Mouse (Mus musculus) cerebellum, adult 11 months (tissue): ENCODE measurements around the gene Cfl1.
A peak's percentile ranks its signal among the peaks of the same experiment; 100 is the strongest.

ENCODE experiments used
- DNase-seq: peaks from one replicate; pipeline ENCODE4 v3.0.0; 2022

The Cfl1 gene

DNA sequence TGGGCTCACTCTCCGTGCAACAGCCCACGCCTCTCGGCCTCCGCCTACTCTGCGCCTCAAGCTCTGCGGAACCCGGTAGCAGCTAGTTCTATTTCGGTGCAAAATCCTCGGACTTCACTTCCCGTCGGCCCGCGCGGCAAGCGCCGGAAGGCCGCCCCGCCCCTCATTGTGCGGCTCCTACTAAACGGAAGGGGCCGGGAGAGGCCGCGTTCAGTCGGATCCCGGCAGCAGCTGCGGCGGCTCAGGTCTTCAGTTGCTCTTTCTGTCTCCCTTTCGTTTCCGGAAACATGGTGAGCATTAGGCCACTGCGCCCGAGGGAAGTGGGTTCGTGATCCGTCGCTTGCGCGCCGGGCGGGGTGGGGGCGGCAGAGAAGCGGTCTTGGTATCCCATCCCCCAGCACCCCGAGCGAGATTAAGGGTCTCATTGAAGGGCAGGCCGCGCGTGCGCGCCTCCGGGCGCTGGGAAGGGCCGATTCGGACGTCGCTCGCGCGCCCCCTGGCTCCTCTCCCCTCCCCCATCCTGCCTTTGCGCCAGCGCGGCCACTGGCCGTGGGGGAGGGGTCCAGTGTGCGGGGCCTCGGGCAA lies at the start of gene Cfl1:
Cfl1 (plus strand) TSS at position 143 of the 585 bp plus-strand sequence.
- peak; percentile 90 for DNase-seq

DNA sequence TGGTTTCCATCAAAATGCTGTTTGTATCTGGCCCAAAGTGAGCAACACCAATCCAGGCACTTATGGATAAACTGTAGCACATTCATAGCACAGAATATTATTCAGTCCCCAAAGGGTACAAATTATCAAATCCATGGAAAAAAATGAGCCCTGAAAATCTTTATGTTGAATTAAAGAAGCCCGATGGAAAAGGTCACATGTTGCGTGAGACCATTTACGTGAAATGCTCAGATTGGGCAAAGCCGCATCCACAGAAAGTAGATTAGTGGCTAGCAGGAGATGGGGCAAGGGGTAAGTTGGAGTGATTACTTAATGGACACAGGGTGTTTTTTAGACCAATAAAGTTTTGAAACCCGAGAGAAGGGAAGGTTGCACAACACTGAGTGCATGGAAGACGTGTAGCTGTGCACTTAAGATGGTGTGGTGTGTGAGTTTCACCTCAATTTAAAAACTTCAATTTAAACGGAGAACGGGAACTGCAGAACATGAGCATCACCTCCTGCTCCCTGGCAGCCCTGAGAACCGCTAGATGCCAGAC lies 45.8 kb upstream of the Cfl1 start:
- no peak for DNase-seq

DNA sequence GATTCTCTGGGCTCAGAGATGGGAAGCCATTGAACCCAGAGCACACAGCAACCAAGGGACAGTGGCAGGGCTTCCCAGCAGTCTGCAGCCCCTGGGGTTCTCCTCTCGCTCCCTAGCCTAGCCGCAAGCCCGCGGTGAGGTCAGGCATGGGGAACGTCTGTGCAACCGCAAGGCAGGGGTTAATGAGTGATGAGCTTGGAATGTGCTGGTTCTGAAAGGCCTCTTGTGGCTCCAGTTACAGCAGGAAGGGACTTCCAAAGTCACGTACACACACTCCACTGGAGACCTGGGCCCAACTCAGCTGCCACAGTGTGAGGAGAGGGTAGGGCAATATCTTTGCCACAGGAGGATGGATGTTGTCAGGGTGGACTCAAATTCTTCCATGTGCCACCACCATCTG lies 45.3 kb upstream of the Cfl1 start:
- DNase-seq = no peak

DNA sequence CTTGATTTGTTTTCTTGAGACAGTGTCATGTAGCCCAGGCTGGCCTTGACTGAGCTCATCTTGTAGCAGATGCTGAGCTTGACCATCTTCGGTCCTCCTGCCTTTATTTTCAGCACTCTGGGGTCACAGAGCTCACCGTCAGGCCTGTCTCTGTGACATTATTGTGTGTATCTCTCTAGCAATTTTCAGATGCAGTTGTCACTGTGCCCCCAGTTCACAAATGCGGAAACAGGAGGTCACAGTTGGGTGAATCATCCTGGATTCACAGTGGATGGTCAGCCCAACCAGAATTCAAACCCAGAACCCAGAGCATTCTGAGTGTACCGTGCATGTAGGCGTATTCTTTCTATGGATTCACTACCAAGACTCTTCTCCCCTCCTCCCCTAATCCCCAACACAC lies 44.5 kb upstream of the Cfl1 start:
- no peak for DNase-seq

DNA sequence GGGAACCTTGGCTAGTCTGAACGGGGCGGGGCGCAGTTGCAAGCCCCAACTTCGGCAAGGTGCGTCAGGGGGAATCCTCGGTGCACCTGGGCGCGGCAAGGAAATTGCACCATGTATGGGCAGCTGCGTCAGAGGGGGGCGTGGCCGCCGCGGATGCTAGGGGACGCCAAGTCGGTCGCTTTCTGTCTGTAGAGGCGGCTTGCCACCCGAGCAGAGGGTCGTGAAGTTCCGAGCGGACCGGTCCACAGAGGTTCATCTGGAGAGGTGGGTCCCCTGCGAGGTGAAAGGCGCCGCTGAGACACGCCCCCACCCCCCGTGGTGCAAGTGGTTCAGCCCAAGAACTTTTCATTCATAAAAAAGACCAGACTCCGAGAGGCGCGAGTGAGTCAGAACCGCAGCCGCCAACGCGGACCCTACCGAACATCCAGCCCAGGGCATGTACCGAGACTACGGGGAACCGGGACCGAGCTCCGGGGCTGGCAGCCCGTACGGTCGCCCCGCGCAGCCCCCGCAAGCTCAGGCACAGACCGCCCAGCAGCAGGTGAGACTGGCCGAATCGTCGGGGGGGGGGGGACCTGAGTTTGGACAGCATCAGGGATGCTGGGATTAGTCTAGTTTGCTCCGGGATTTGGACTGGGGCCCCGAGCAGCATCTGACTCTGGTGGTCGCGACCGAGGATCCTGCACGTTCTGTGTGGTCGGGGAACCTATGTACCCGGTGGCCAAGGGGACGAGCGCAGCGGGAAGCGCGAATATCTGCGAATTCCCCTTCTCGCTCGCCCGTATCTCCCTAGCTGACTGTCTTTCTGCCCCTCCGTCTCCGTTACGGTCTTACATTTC lies 42.5 kb upstream of the Cfl1 start, which contains the start of gene Fosl1:
Fosl1 (plus strand) TSS at position 33 of the 839 bp plus-strand sequence.
- peak; percentile 57 for DNase-seq

DNA sequence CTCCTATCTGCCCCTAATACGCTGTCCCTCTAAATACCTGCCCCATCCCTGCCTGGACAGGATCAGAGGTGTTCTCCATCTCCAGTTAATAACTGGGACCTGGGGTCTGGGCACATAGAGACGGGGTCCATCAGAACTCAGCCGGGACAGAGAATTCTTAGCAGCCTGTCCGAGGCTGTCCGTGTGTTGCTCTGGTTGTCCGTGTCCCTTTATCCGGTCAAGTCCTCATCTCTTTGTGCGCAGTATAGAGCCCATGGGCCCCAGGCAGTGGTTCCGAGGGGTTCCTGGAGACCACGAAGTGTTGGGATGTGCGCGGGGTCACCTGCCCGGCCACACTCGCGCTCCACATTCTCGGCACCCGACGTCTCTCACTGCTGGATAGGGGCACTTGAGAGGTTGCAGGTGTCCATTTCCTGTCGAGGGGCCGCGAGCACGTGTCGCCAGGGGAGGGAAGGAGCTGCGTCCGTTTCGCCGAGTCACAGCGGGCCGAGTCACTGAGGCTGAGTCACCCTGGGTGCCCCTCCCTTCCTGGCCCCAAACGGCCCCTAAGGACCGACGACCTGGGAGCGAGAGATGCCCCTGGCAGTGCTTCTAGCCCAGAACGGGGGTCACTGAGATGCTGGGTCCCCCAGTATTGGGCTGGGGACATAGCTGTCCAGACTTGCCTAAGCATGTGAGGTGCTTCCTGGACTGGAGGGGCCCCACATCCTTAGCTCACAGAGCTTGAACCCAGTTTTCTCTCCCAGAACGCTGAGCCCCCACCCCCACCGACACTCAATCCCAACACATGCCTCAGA lies 41.7 kb upstream of the Cfl1 start:
- no peak for DNase-seq

DNA sequence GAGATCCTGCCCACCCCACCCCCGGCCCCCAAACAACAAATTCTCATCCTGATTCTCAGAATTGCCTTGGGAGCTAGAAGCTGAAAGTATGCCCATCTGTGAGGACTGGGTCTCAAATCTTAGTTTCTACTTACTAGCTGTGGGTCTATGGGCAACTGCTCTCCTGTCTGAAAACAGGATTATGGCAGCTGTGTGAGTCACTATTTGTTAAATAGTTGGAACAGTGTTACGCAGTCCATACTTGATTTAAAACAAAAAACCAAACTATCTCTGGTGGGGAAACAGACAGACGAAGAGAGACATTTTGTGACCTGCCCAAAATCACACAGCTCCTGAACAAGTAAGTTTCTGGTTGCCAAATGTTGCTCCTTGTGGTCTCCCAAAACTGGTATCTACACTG lies 40.6 kb upstream of the Cfl1 start:
- no peak for DNase-seq

DNA sequence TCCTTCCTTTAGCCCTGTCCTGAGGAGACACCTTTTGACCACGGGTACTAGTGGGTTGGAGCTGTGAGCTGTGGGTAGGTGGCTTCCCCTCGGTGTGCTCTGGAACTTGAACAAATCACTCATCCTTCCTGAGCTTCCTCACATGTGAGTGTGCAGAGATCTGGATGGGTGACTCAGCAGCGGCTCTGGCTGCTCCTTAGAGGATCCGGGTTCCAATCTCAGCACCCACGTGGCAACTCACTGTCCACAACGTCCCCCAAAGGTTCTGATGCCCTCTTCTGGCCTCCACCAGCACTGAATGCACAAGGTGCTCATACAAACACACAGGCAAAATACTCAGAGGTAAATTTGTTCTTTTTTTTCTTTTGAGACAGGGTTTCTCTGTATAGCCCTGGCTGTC lies 38.5 kb upstream of the Cfl1 start:
- DNase-seq = no peak

DNA sequence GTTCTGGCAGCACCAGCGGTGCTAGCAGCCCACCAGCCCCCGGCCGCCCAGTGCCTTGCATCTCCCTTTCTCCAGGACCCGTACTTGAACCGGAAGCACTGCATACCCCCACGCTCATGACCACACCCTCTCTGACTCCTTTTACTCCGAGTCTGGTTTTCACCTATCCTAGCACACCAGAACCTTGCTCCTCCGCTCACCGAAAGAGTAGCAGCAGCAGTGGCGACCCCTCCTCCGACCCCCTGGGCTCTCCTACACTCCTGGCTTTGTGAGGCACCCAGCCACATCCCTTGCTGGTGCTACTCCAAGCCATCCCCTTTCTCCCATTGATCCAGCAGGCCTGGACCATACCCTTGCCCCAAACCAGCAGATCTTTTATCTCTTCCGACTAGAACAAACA lies 35.2 kb upstream of the Cfl1 start:
- no peak for DNase-seq

DNA sequence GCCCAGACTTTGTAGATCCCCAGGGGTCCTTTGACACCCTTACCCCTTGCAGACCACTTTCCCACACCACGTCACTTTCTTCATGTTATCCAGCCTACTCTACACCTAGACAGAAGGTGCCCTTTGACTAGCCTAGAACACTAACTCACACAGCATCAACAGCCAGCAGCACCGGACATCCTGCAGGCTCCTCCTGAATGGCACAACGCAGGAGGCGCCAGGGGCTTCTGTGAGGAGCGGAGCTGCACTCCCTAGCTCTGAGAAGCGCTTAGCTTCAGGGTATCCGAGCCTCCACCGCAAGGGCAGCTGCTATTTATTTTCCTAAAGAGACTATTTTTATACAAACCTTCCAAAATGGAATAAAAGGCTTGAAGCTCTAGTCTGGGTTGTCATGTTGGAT lies 34.7 kb upstream of the Cfl1 start:
- no peak for DNase-seq

DNA sequence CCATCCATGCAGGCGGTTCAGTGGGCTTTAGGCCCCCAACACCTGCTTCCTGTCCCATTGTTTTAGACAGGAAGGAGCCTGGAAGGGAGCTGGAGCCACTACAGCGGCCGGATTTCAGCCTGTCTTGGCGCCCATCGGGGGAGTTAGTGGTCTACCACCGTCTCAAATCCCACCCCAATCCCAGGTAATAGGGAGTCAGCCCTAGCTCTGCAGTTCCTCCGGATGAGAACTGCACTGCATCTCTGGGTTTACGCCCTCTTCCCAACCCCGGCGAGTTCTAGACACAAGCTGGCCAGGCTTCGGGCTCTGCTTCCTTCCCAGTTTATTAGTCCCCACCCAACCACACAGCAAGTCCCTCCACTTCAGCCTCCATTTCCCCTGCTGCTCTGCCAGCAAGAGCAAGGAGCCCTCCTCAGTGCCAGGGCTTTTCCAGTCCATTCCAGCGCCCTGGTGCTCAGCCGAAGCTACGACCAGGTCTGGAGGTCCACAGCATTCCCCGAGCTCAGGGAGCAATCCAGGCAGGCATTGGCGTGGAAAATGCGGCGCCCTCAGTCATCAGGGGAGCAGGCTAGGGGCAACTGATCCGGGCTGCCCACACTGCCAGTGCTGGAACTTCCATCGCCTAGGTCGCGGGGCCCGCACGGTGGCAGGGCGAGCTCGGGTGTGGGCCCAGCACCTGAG lies 33.9 kb upstream of the Cfl1 start:
- DNase-seq = no peak

DNA sequence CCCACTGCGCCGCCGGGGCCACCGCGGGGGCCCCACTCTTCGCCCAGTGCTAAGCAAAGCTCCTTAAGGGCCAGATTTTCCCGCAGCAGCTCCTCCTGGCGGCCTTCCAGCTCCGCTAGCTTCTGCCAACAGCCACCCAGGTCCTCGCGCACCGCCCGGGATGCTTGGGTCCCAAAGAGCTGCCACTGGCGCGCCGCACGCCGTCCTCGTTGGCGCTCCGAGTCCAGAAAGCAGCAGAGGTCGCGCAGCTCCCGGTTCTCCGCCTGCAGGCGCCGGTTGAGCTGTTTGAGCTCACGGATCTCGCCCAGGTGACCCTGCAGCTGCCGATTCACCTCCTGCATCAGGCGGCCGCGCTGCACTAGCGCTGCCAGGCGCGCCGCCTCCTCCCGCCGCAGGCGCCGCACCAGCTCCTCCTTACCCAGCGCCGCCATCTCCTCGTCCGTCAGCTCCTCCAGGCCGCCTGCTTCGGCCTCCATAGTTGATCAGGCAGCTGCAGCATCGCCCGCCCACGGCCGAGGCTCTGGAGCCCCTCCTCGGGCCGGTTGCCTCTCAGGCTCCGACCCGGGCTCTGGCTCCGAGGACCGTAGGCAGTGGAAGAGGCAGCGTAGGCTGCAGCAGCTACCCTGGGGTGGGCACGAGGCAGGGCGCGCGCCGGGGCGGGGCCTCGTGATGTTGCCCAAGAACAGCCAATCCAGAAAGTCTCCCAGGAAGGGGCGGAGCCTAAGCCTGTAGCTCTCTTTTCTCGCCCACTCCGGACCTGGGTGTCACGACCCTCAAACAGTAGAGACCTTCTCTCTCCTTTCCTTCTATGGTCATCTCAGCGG lies 33.1 kb upstream of the Cfl1 start:
- DNase-seq = peak; percentile 96

DNA sequence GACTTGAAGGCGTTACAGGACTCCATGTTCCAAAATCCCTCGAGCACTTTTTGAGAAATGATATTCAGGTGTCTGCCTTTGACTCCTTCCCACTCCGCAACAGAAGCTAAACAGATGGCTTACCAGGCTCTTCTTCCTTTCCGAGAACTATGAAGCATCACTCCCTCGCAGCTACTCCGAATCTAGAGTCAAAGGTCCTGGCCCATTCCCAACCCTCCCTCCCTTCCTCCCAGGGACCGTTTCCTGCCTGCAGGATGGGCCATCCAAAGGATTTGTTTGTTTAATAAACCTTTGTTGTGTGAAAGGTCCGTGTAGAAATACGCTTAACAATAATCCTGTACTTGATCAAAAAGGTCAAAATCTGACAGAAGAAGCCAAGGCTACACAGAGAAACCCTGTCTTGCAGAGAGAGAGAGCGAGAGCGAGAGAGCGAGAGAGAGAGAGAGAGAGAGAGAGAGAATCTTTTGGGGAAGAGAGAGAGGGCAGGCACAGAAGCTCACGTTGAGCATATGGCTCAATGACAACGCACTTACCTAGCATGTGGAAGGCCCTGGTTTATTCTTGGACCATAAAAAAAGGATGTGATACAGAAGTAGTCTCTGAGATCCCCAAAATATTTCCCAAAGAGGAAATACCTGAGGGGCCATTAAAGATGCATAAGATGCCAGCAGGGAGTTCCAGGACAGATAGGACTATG lies 32.4 kb upstream of the Cfl1 start, which contains the start of gene Ccdc85b:
Ccdc85b (minus strand) TSS at position 149 of the 697 bp plus-strand sequence.
- DNase-seq = no peak

DNA sequence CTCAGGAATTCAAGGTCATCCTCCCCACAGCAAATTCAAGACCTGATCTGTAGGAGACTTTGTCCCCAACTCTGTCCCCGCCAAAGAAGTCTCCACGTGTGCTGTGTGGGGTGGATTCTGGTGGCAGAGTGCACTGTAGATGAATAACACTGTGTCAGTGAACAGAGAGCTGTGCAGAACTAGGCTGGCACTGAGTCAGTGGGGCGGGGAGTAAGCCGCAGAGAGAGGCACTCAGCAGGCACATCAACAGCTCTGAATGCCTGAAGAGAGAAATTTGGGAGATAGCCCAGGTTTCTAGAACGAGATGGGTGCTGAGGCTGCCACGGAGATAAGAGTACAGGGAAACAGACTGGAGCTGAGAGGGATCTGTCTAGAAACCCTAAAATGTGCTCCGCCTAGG lies 31.2 kb upstream of the Cfl1 start:
- no peak for DNase-seq

DNA sequence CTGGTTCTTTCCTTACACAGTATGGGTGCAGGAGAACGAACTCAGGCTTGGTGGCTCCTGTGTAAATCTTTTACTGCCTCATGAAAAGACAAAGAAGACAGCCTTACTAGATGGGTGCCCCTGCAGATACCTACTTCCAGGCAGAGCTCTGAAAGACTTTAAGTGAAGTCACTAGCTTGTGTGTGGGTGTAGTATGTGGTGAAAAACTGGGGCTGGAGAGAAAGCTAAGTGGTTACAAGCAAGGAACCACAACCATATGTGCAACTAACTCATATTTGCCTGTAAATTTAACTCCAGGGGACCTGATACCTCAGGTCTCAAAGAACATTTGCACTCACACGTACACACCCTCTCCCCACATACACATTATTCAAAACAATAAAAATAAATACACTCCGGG lies 30.4 kb upstream of the Cfl1 start:
- no peak for DNase-seq

DNA sequence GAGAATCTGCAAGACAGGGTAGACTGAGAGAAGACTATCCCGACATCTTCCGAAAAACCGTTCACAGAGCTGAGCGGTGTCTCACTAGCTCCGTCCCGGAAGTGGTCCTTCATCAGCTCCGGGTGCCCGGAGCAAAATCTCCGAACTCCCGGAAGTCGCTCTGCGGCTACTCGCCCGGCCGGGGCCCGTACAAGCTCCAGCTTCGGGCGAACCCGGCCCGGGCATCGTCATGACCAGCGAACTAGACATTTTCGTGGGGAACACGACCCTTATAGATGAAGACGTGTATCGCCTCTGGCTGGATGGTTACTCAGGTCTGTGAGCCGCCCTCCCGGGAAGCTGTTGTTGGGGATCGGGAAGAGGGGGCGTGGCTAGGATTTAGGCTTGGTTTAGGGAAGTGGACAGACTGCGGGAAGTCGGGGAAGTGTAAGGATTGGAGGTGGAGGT lies 29.8 kb upstream of the Cfl1 start, which contains the start of gene Fibp:
Fibp (plus strand) TSS at position 151 of the 447 bp plus-strand sequence.
- DNase-seq = peak; percentile 83

DNA sequence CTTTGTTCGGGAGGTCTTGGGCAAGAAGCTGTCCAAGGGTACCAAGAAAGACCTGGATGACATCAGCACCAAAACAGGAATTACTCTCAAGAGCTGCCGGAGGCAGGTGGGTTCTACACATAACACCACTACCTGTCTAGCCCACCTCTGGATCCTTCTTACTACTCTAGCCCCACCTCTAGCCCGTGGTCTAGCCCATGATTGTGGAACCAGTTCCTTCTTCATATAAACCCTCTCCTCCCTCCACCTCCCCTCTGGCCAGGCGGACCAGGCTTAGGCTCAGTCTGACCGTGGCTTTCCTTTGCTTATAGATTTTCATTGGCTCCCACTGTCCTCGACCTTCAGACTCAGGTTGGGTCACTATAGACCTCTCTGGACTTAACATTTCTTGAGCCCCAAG lies 28.8 kb upstream of the Cfl1 start:
- DNase-seq = no peak

DNA sequence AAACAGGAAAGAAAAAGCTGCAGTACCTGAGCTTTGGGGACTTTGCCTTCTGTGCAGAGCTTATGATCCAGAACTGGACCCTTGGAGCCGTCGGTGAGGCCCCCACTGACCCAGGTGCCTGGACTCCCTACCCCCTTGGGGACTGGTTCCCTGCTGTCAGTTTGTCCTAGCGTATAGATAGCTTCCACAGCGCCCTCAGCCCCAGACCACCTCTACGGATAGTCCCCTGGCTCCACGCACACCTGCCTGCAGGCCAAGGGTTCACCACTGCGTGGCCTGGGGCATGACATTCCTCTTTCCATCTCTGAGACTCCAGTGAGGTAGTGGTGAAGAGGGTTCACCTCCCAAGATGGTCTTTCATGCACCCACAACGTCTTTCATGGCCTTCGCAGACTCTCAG lies 27.0 kb upstream of the Cfl1 start:
- DNase-seq = no peak

DNA sequence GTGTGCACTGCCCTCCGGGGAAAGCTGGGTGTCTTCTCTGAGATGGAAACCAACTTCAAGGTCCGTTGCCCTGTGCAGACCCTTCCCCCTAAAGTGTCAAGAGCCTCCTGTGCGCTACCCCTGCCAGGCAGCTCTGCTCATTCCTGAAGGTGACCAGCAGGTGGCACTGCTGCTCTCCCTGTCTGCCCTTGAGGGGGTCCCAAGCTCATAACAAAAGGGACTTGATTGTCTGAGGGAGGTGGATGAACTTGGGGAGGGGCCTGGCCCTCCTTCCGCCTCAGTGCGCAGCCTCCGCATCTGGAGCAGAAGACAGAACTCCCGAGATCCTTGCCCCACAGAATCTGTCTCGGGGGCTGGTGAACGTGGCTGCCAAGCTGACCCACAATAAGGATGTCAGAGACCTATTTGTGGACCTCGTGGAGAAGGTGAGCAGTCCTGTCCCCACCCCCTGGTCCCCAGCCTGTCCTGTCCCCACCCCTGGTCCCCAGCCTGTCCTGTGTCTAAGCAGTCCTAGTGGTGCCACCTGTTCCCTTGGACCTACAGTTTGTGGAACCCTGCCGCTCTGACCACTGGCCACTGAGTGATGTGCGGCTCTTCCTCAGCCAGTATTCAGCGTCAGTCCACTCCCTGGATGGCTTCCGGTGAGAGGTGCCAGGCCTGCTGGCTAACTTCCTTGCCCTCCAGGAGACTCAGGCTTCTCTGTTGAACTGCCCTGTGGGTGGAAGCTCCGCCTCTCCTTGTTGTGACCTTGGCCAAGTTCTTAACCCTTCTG lies 26.3 kb upstream of the Cfl1 start:
- DNase-seq = peak; percentile 70

DNA sequence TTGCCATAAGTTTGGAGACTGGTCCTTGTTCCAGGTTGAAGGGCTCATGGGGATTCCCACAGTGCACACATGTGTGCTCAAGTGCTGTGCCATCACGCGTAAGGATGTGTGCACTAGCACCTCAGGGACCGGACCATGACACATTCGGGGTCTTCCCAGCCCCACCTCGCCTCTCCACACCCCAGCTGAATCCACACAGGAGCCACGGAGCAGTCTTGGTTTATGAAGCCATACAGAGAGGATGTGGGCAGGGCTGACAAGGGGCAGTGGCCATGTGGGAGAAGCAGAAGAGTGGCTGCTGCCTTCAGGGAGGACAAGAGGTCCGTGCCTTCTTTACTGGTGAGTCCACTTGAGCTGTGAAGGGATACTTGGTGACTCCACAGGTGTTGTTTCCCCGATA lies 25.2 kb upstream of the Cfl1 start:
- DNase-seq = no peak
